Mouse (Mus musculus): ENCODE data around the gene Krtap4-2. TPM values are rescaled to one million over a fixed set of nuclear protein-coding genes. Genes with fewer than 3 reads are reported as not detected.
"Not testable (repeated sequence)": the region's sequence is repeated elsewhere in the genome, so short reads cannot be mapped to it uniquely, and the experiment has no call there.

Krtap4-2 gene
- total RNA-seq (2021) (not detected), polyA plus RNA-seq (2012; rRNA removed) (not detected in 2 replicates)
- long read RNA-seq, result 0 reads

DNA sequence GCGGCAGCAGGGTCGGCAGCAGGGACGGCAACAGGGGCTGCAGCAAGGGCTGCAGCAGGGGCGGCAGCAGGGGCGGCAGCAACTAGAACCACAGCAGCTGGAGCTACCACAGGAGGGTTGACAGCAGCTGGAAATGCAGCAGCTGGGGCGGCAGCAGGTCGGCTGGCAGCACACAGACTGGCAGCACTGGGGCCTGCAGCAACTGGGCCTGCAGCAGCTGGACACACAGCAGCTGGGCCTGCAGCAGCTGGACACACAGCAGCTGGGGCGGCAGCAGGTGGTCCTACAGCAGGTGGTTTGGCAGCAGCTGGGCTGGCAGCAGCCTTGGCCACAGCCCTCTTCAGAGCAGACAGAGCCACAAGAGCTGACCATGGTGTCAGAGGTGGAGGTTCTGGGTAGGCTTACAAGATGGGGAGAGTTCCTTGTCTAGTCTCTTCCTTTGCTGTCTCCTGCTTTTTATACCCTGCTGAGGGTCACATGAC, at the start of gene Krtap4-2:
TSS of gene Krtap4-2 (minus strand) at position 432 of the 482 bp plus-strand sequence.
- DNase-seq, result no peak

DNA sequence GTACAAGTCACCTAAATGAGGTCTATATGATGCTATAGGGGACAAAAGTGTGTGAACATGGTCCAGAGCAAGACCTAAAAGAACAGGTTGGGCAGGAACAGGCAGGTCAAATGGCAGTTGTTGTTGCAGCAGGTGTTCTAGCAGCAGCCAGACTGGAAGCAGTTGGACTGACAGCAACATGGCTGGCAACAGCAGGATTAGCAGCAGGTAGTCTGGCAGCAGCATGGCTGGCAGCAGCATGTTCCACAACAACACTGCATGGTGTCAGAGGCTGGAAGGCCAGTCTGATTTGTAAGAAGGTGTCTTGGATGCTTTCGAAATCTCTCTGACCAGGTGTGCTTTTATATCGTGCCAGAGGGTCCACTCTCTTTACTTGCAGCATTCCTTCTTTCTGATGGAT, 48.6 kb upstream of the Krtap4-2 start:
- no peak for DNase-seq

DNA sequence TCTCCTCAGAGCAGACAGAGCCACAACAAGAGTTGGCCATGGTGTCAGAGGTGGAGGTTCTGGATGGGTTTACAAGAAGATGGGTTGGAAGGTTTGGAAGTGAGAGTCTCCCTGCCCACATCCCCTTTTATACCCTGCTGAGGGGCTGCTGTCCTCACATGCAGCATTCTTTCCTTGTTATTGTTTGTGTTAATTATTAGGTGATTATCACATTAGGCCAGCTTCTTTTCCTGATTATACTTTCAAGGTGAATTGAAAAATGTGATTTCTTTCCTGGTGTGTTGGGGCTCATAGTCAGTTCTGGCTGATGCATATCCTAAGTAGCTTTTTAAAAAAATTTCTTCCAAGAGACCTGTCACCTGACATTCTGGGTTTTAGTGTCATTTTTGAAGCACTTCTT, 31.0 kb upstream of the Krtap4-2 start, which contains the start of gene Krtap4-6:
TSS of gene Krtap4-6 (minus strand) at position 101 of the 400 bp plus-strand sequence.
- DNase-seq, result no peak

DNA sequence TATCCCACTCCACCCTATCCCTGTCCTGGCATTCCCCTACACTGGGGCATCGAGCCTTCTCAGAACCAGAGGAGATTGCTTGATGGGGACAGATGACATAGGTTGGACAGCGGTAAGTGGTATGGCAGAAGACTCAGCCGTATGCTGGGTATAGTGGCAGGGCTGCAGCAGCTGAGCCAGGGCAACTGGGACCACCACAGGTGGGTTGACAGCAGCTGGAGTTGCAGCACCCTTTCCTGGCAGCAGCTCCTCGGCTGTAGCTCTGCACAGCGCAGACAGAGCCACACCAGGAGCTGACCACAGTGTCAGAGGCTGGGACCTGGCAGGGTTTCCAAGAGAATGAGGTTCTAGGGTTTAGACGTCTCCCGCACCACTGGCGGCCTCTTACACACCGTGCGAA, 27.9 kb upstream of the Krtap4-2 start:
- DNase-seq, result no peak

DNA sequence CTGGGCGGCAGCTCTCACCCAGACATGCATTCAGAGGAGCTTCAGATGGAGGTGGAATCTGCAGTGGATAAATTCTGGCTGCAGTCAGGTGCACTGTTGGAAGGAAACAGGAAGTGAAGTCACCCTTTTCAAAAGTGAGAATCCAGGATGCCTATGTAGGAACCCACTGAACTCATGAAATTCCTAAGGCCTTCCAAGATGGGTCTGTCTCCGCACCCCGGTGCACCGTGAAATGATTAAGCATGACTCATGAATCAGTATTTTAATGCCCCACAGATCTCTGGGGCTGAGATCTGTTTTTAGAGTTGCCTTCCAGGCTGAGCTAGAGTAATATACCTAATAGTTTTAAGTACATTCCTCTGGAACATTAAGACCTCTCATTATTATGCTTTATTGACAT, 24.4 kb upstream of the Krtap4-2 start:
- DNase-seq, result no peak

DNA sequence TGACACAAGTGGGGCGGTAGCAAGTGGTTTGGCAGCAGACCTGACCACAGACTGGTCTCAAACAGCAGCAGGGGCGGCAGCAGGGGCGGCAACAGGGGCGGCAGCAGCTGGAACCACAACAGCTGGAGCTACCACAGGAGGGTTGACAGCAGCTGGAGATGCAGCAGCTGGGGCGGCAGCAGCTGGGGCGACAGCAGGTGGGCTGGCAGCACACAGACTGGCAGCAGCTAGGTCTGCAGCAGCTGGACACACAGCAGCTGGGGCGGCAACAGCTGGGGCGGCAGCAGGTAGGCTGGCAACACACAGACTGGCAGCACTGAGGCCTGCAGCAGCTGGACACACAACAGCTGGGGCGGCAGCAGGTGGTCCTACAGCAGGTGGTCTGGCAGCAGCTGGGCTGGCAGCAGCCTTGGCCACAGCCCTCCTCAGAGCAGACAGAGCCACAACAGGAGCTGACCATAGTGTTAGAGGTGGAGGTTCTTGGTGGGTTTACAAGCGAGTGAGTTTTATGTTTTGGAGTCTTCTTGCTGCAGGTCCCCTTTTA, 23.7 kb upstream of the Krtap4-2 start, which contains the start of gene Gm11563:
TSS of gene Gm11563 (minus strand) at position 494 of the 544 bp plus-strand sequence.
- DNase-seq, result not testable (repeated sequence)

DNA sequence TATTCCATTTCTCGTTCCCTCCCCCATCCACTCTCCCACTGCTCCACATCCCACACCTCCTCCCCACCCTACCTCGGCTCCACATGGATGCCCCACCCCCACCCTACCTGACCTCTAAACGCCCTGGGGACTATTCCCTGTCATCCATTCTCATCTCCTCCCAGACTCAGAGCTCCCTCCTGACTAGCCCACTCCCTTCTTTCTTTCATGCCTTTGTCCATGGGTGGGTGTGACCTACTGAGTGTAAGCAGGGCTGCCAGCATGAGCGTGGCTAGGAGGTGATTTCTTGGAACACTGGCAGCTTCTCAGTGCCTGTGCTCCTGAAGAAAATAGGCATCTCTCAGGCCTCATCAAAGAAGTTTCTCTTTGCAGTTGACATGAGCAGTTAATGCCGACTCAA, 22.2 kb upstream of the Krtap4-2 start:
- no peak for DNase-seq

DNA sequence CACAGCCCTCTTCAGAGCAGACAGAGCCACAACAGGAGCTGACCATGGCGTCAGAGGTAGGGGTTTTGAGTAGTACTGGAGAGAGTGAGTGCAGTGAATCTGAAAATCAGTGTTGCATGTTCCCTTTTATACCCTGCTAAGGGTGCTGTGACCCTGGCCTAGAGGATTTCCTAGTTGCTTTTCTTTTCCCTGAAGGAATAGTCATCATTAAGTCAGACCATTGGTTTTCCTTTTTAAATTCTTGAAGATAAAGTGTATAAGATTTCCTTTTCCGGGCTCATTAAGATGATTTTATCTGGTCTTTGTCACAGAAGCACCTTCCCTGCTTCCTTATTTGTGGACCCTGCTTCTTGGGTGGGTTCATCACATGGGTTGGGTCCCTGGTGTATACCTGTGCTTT, 15.3 kb upstream of the Krtap4-2 start, which contains the start of gene Gm11555:
TSS of gene Gm11555 (minus strand) at position 101 of the 400 bp plus-strand sequence.
- no peak for DNase-seq

DNA sequence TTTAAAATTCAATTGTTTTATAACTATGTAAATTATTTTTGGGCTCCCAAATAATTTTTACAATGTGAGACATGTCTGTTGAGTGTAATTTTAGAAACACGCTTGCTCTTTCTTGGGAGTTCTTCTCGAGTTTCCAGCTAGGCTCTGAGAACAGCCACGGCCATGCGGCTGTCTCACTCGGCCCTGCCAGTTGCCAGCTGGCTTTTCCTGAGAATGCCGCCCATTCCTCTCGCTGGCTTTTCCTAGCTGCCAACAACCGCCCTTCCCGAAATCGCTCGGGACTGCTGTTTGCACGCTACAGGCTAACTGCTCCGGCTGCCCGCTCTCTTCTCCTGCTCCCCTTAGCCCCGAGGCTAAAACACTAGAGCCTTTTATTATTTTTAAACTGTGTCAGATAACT, 11.6 kb upstream of the Krtap4-2 start:
- DNase-seq, result no peak

DNA sequence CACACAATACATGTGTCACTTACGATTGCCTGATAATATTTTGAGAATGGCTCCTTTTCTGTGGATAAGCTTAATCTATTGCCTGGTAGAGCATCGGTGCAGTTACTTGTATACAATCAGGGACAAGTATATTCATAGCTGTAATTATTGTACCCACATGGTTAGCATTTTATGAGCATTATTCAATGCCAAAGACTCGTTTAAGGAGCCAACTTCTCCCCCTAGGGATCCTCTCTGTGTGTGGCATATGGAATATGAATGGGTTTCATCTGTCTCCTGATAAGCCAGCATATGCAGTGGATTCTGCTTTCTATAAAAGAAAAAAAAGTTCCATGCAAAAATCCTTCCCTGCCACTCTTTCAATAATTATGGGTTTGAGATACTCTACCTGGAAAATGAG, 9.5 kb upstream of the Krtap4-2 start:
- no peak for DNase-seq

DNA sequence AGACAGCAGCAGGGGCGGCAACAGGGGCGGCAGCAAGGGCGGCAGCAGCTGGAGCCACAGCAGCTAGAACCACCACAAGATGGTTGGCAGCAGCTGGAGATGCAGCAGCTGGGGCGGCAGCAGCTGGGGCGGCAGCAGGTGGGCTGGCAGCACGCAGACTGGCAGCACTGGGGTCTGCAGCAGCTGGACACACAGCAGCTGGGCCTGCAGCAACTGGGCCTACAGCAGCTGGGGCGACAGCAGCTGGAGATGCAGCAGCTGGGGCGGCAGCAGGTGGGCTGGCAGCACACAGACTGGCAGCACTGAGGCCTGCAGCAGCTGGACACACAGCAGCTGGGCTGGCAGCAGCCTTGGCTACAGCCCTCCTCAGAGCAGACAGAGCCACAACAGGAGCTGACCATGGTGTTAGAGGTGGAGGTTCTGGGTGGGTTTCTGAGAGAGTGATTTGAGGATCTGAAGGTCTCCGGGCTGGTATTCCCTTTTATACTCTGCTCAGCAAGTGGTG, 8.8 kb upstream of the Krtap4-2 start, which contains the start of gene Krtap4-7:
TSS of gene Krtap4-7 (minus strand) at position 455 of the 505 bp plus-strand sequence.
- DNase-seq, result not testable (repeated sequence)

DNA sequence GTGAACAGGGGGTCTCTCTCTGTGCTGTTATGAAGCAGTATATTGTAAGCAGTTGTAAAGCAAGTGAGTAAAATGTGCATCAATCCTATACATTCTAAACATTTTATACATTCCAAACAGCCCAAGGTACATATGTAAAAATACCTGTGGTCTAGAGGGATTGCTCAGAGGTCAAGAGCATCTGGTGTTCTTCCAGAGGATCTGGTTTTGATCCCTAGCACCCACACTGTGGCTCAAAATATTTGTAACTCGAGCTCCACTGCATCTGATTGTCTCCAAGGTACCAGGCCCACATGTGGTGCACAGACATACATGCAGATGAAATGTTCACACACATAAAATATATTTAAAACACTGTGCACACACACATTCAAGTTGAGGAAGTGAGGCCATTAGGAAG, 6.0 kb upstream of the Krtap4-2 start:
- DNase-seq, result no peak

DNA sequence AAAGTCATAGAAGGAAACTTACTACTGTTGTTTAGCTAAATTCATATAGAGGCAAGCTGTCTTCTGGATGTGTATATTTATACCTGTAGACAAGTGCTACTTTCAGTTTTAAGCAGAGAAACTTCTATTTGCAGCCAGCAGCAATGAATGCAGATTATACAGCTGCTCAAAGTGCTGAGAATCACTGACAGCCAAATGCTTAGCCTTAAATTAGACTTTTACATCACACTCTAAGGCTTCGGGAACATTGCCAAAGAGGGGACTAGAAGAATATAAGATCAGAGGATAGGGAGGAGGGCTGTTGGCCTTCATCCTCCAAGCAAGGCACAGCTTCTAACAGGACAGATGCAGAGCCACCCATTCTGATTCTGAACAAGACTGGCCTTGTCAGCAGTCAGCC, 2.2 kb upstream of the Krtap4-2 start:
- DNase-seq, result no peak

DNA sequence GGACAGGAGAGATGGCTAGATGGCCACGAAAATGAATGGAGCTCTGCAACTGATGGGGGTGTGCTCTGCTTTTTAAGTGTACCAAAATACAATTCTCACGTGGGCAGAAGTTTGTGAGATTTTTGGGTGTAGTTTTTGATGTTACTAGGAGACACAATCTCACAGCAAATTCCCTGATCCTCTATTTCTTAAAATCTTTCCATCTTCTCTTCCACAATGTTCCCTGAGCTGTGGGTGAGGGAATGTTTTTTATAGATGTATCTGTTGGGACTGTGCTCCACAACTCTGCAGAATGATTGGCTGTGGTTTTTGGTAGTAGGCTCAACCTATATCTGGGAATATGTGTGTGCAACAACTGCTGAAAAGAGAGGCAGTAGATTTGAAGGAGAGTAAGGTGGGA, 1.6 kb downstream of the Krtap4-2 start:
- DNase-seq, result no peak

DNA sequence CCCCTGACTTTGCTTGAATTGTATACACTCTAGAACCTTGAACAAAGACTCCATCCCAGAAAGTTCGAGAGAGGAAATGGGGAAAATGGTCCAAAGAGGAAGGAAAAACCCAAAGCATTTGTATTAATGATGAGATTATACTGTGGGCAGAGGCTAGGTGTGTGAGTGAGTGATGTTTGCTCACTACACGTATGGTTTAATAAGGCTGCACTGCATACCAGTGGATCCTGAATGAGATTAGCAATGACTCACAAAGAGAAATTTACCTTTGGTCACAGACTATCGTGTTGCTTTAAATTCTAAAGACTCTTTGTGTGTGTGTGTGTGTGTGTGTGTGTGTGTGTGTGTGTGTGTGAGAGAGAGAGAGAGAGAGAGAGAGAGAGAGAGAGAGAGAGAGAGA, 4.0 kb downstream of the Krtap4-2 start:
- no peak for DNase-seq

DNA sequence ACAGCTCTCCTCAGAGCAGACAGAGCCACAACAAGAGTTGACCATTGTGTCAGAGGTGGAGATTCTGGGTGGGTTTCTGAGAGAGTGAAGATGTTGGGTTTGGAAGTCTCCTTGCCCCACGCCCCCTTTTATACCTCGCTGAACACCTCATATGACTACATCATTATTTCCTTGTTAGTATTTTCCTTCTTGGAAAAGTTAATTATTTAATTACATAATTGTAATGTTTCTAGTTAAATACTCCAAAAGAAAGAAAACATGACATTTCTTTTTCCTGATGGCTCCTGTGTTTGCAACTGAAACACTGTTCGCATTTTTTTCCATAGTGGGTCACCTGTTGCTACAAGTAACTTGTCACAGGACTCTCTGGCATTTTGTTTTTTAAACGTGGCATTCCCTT, 6.7 kb downstream of the Krtap4-2 start, which contains the start of gene Krtap4-1:
TSS of gene Krtap4-1 (minus strand) at position 101 of the 400 bp plus-strand sequence.
- DNase-seq, result no peak

DNA sequence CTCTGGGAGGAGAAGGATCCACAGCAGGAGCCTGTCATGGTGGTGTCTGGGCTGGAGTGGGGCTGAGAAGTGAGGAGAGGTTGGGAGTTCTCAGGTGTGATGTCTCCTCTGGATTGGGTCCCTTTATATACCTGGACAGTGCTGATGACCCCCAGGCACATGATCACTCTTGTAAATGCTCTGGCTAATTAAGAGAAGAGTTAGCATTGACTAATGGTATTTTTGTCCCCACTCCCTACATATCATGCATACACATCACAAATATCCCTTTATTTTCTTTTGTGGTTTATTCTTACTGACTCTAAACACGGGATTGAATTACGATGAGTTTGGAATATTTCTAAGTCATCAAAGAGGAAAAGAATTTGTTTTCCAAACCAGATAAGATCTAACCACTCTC, 14.5 kb downstream of the Krtap4-2 start, which contains the start of gene Gm11562:
TSS of gene Gm11562 (minus strand) at position 101 of the 400 bp plus-strand sequence.
- DNase-seq, result no peak

DNA sequence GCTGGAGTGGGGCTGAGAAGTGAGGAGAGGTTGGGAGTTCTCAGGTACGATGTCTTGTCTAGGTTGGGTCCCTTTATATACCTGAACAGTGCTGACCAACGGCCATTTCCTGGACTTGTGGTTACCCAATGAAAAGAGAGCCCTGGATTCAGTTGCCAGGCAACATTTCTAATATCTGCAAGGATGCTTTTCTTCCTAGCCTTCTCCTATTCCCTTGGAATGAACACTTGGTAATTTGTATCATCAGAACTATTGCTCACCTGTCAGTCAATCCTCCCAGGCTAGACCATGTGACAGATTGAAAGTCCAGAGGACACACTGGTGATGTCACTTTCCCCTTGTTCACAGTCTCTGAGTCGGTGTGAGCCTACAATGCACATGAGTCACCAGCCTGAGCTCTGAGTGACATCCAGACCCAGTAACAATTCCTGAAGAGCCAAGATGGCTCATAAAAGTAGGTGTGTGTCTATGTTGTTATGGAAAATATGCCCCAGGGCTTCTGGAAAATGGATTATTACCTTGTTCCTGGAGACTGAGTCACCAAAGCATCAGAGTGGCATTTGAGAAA, 20.0 kb downstream of the Krtap4-2 start, which contains the start of gene Krtap2-4:
TSS of gene Krtap2-4 (minus strand) at position 51 of the 568 bp plus-strand sequence.
- no peak for DNase-seq

DNA sequence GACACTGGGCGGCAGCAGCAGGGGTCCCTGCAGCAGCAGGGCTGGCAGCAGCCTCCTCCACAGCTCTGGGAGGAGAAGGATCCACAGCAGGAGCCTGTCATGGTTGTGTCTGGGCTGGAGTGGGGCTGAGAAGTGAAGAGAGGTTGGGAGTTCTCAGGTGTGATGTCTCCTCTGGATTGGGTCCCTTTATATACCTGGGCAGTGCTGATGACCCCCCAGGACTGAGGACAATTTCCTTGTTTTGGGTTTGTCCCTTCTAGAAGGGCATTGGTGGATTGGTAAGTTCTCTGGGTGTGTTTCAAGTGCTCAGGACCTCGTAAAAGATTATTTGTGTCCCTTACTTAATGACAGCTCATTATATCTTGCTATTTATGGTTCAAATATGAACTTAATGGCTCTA, 24.8 kb downstream of the Krtap4-2 start, which contains the start of gene Gm11937:
TSS of gene Gm11937 (minus strand) at position 101 of the 400 bp plus-strand sequence.
- DNase-seq, result not testable (repeated sequence)

DNA sequence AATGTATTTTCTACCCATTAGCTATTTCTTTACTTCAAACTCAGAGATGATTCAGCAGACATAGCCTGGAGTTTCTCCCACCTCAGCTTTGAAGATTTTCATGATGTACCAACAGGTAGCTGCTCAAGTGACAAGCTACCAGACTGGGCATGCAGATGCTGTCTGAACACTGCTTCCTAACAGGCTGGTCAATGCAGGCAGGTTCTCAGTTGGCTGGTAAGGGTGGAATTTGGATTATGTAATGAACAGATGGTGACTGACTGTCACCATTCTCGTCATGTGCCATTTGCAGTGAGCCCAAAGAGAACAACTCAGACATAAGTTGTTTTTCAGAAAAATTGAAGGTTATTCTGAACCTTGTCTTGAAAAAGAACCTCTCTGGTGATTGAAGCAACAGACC, 25.8 kb downstream of the Krtap4-2 start:
- DNase-seq, result no peak

DNA sequence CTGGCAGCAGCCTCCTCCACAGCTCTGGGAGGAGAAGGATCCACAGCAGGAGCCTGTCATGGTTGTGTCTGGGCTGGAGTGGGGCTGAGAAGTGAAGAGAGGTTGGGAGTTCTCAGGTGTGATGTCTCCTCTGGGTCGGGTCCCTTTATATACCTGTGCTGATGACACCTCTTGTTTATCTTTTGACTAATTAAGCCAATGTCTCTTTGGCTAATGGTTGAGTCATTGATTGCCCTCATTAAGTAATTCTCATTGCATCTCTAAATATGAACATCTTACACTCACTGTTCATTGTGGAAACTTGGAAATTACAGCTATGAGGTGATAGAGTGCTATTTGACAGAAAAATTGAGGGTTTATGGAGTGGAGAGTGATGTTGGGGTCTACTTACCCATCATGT, 31.7 kb downstream of the Krtap4-2 start, which contains the start of gene Gm11938:
TSS of gene Gm11938 (minus strand) at position 101 of the 400 bp plus-strand sequence.
- not testable (repeated sequence) for DNase-seq

DNA sequence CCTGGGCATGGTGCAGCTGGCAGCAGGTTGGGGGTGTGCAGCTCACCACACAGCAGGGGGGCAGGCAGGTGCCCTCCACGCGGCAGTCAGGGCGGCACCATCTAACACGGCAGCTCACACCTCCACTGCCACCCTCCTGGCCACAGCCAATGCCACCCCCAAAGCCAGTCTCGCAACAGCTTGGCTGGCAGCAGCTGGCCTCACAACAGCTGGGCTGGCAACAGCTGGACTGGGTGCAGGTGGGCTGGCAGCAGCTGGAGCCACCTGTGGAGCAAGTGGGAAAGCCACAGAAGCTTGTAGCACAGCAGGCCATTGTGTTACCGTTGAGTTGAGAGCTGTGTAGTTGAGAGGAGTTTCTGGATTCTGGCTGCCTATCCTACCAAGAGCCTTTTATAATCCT, 37.1 kb downstream of the Krtap4-2 start, which contains the start of gene Krtap9-3:
TSS of gene Krtap9-3 (minus strand) at position 364 of the 400 bp plus-strand sequence.
- DNase-seq, result not testable (repeated sequence)

DNA sequence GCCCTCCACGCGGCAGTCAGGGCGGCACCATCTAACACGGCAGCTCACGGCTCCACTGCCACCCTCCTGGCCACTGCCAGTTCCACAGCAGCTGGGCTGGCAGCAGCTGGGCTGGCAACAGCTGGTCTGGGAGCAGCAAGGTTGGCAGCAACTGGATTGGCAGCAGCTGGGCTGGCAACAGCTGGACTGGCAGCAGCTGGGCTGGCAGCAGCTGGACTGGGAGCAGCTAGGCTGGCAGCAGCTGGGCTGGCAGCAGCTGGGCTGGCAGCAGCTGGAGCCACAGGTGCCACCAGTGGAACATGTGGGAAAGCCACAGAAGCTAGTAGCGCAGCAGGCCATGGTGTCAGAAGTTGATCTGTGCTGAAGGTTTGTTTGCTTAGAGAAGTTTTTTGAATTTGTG, 43.9 kb downstream of the Krtap4-2 start, which contains the start of gene Krtap1-3:
TSS of gene Krtap1-3 (minus strand) at position 359 of the 400 bp plus-strand sequence.
- DNase-seq, result no peak

Measured in adrenal gland, adult 2 months (tissue).